In the genomic region with DNA sequence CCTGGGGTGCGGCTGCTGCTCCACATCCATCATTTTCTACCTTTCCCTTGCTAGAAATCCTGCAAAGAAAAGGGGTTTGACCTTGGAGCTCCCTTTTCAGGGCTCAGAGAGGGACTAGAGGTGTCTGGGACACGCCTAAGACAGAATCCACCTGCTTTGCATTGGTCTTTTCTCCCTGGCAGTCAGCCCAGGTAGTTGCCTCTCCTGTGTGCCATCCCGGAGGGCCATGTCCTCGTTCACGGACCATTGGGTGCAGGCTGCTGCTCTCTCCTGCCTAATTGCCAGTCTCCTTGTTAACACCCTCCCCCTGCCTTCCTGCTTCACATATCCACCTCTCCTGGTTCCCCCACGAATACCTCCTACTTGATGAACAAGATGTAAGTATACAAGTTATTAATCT, we compare ENCODE assay signal across 26 mouse cellular contexts.
DNase-seq lines count a peak whose midpoint lies in the region; ATAC-seq and TF ChIP-seq lines count a peak whose summit lies in the region.
"Had no signal": no experiment of that assay in that cellular context is flagged by ENCODE, and none has a peak within 500 bp of the region (broad histone marks: within the 10 kb centered on the region; RNA-seq: fewer than 3 reads in every experiment).

No protein-coding gene starts in this region.

- 0 out of 2 replicates have a peak overlapping the region, but pooled peaks have one; percentile 18 for H3K27ac ChIP-seq in hindbrain, embryonic 16.5 days (ENCODE audit: low read depth, low read length)
- H3K27ac ChIP-seq in hindbrain, embryonic 11.5 days (ENCODE audit: low read depth, low read length) = no peak overlapping the region
- no peak overlapping the region for H3K27ac ChIP-seq in midbrain, postnatal 0 days (ENCODE audit: low read depth, low read length)
- H3K27ac ChIP-seq in midbrain, embryonic 10.5 days (replicated peaks) = no peak overlapping the region
- H3K27ac ChIP-seq in neural tube, embryonic 15.5 days (replicated peaks) = peak overlapping the region; percentile 23; the same call in 1 of the 2 replicates
- H3K27ac ChIP-seq: embryonic facial prominence, embryonic 15.5 days; forebrain, embryonic 15.5 days; limb, embryonic 13.5 days; liver, embryonic 12.5 days; stomach, embryonic 15.5 days had no signal

- TF ChIP-seq CTCF in midbrain, postnatal 0 days (IDR thresholded peaks at IDR 0.05) = no peak

- no peak overlapping the region for H3K4me3 ChIP-seq in hindbrain, embryonic 16.5 days (ENCODE audit: low read length)
- no peak overlapping the region for H3K4me3 ChIP-seq in hindbrain, embryonic 11.5 days (ENCODE audit: low read depth, low read length)
- H3K4me3 ChIP-seq in midbrain, postnatal 0 days (ENCODE audit: low read depth, low read length) = no peak overlapping the region
- H3K4me3 ChIP-seq in midbrain, embryonic 10.5 days = no peak overlapping the region
- no peak overlapping the region for H3K4me3 ChIP-seq in neural tube, embryonic 15.5 days (replicated peaks)
- H3K4me3 ChIP-seq: embryonic facial prominence, embryonic 15.5 days; forebrain, embryonic 15.5 days; limb, embryonic 13.5 days; liver, embryonic 12.5 days; stomach, embryonic 15.5 days had no signal

- no peak for DNase-seq in hindbrain, embryonic 11.5 days (ENCODE audit: low spot score)
- no peak for DNase-seq in midbrain, postnatal 0 days (ENCODE audit: low spot score)
- DNase-seq in midbrain, embryonic 10.5 days (ENCODE audit: low spot score) = no peak
- peak; percentile 56 for DNase-seq in kidney, postnatal 10 days
- DNase-seq in yolk sac, embryonic 10.5 days (ENCODE audit: low spot score) = no peak
- no peak for DNase-seq in Muller cell, postnatal 12 days (ENCODE audit: inconsistent ontology term)
- DNase-seq: adrenal gland, adult 8-10 months; cerebellum, adult 18-20 months; gastrocnemius, postnatal 14 days; heart, adult 11 months; lung, adult 18-20 months; lung, postnatal 10 days; retina, postnatal 1 day; right cerebral cortex, postnatal 25 days; thymus, postnatal 25 days had no signal

- H3K27me3 ChIP-seq in hindbrain, embryonic 16.5 days (replicated peaks; ENCODE audit: control insufficient read depth, insufficient read depth, low read length) = no peaks in the 10 kb centered on the region
- no peaks in the 10 kb centered on the region for H3K27me3 ChIP-seq in hindbrain, embryonic 11.5 days (ENCODE audit: control insufficient read depth, insufficient read depth, low read length)
- peaks cover 3% of the 10 kb centered on the region; the same call in 1 of the 2 replicates for H3K27me3 ChIP-seq in midbrain, postnatal 0 days (ENCODE audit: insufficient read depth, low read length)
- H3K27me3 ChIP-seq in midbrain, embryonic 10.5 days (ENCODE audit: low read depth, poor library complexity, severe bottlenecking) = peaks cover 10% of the 10 kb centered on the region
- no peaks in the 10 kb centered on the region for H3K27me3 ChIP-seq in neural tube, embryonic 15.5 days (replicated peaks)
- H3K27me3 ChIP-seq: embryonic facial prominence, embryonic 15.5 days; forebrain, embryonic 15.5 days; stomach, embryonic 15.5 days had no signal

- H3K4me1 ChIP-seq in hindbrain, embryonic 16.5 days (ENCODE audit: control insufficient read depth, insufficient read depth, low read depth, low read length) = peaks cover 4% of the 10 kb centered on the region; the same call in 1 of the 2 replicates
- H3K4me1 ChIP-seq in hindbrain, embryonic 11.5 days (replicated peaks; ENCODE audit: control insufficient read depth, insufficient read depth, low read length) = no peaks in the 10 kb centered on the region
- no peaks in the 10 kb centered on the region; the same call in 1 of the 2 replicates for H3K4me1 ChIP-seq in midbrain, postnatal 0 days (ENCODE audit: insufficient read depth, low read length)
- H3K4me1 ChIP-seq in midbrain, embryonic 10.5 days = peaks cover 17% of the 10 kb centered on the region
- H3K4me1 ChIP-seq in neural tube, embryonic 15.5 days = peaks cover 16% of the 10 kb centered on the region
- H3K4me1 ChIP-seq: embryonic facial prominence, embryonic 15.5 days; limb, embryonic 13.5 days; liver, embryonic 12.5 days; stomach, embryonic 15.5 days had no signal

- no peak overlapping the region for H3K4me2 ChIP-seq in hindbrain, embryonic 16.5 days (ENCODE audit: low read length)
- H3K4me2 ChIP-seq in hindbrain, embryonic 11.5 days (replicated peaks; ENCODE audit: low read depth, low read length) = no peak overlapping the region
- no peak overlapping the region for H3K4me2 ChIP-seq in midbrain, postnatal 0 days (ENCODE audit: low read depth, low read length, poor library complexity, severe bottlenecking)
- H3K4me2 ChIP-seq in neural tube, embryonic 15.5 days = no peak overlapping the region
- H3K4me2 ChIP-seq: embryonic facial prominence, embryonic 15.5 days; forebrain, embryonic 15.5 days; heart, embryonic 11.5 days; limb, embryonic 13.5 days; liver, embryonic 12.5 days; midbrain, embryonic 11.5 days; stomach, embryonic 15.5 days had no signal

- ATAC-seq in hindbrain, embryonic 16.5 days = no peak
- no peak for ATAC-seq in hindbrain, embryonic 11.5 days (ENCODE audit: low FRiP score)
- no peak for ATAC-seq in midbrain, postnatal 0 days (ENCODE audit: low FRiP score)
- ATAC-seq in neural tube, embryonic 15.5 days (ENCODE audit: low FRiP score) = no peak
- ATAC-seq: activated CD4-positive, CD25-positive, alpha-beta regulatory T cell, adult 4 months; forebrain, embryonic 15.5 days; liver, embryonic 12.5 days had no signal

- no peaks in the 10 kb centered on the region for H3K36me3 ChIP-seq in hindbrain, embryonic 16.5 days (ENCODE audit: control insufficient read depth, insufficient read depth, low read length)
- H3K36me3 ChIP-seq in hindbrain, embryonic 11.5 days (ENCODE audit: control insufficient read depth, insufficient read depth, low read length) = no peaks in the 10 kb centered on the region
- no peaks in the 10 kb centered on the region for H3K36me3 ChIP-seq in midbrain, postnatal 0 days (ENCODE audit: insufficient read depth, low read length)
- no peaks in the 10 kb centered on the region for H3K36me3 ChIP-seq in midbrain, embryonic 10.5 days
- H3K36me3 ChIP-seq in neural tube, embryonic 15.5 days = no peaks in the 10 kb centered on the region
- H3K36me3 ChIP-seq: embryonic facial prominence, embryonic 15.5 days; forebrain, embryonic 15.5 days; G1E; limb, embryonic 13.5 days; liver, embryonic 12.5 days; stomach, embryonic 15.5 days had no signal

- no peak overlapping the region for H3K9ac ChIP-seq in hindbrain, embryonic 16.5 days (ENCODE audit: low read depth, low read length)
- H3K9ac ChIP-seq in hindbrain, embryonic 11.5 days (ENCODE audit: low read depth, low read length) = no peak overlapping the region
- H3K9ac ChIP-seq in midbrain, postnatal 0 days (replicated peaks; ENCODE audit: low read length, poor library complexity, severe bottlenecking) = 0 out of 2 replicates have a peak overlapping the region, but pooled peaks have one; percentile 13
- H3K9ac ChIP-seq in neural tube, embryonic 15.5 days (replicated peaks) = no peak overlapping the region
- H3K9ac ChIP-seq: embryonic facial prominence, embryonic 15.5 days; forebrain, embryonic 15.5 days; limb, embryonic 13.5 days; liver, embryonic 12.5 days; stomach, embryonic 15.5 days had no signal

- WGBS in hindbrain, embryonic 16.5 days = 43% methylated on average over 6 of the region's 6 CpGs
- 82% methylated on average over 6 of the region's 6 CpGs for WGBS in hindbrain, embryonic 11.5 days
- 75% methylated on average over 6 of the region's 6 CpGs for WGBS in midbrain, postnatal 0 days
- WGBS in midbrain, embryonic 10.5 days = 85% methylated on average over 6 of the region's 6 CpGs
- WGBS in neural tube, embryonic 15.5 days = 39% methylated on average over 6 of the region's 6 CpGs

- no peaks in the 10 kb centered on the region for H3K9me3 ChIP-seq in hindbrain, embryonic 16.5 days (ENCODE audit: control insufficient read depth, low read length)
- no peaks in the 10 kb centered on the region for H3K9me3 ChIP-seq in hindbrain, embryonic 11.5 days (ENCODE audit: control insufficient read depth, low read length)
- no peaks in the 10 kb centered on the region for H3K9me3 ChIP-seq in midbrain, postnatal 0 days (ENCODE audit: low read length)
- H3K9me3 ChIP-seq in midbrain, embryonic 10.5 days (replicated peaks) = no peaks in the 10 kb centered on the region
- no peaks in the 10 kb centered on the region for H3K9me3 ChIP-seq in neural tube, embryonic 15.5 days (replicated peaks)
- H3K9me3 ChIP-seq: embryonic facial prominence, embryonic 15.5 days; forebrain, embryonic 15.5 days; limb, embryonic 13.5 days; liver, embryonic 12.5 days; stomach, embryonic 15.5 days had no signal

Comparison
In these comparisons a context has a peak if more than half of its experiments do, and no peak if none do; other contexts are left out.
1. H3K27ac ChIP-seq: peak in hindbrain, embryonic 16.5 days (single experiment) and neural tube, embryonic 15.5 days (single experiment); none in hindbrain, embryonic 11.5 days (single experiment), midbrain, postnatal 0 days (single experiment) and midbrain, embryonic 10.5 days (single experiment).